Mouse (Mus musculus): ENCODE data around the gene Prss41.
"Not testable (repeated sequence)": the region's sequence is repeated elsewhere in the genome, so short reads cannot be mapped to it uniquely, and the experiment has no call there.

Gene Prss41

GRCm38 (mm10) chr17:23843812-23844273 lies at the start of gene Prss41, which contains the start of gene Prss32:
TSS of gene Prss41 (minus strand) at chr17:23844172.
TSS of gene Prss32 (plus strand) at chr17:23843855.
- DNase-seq: peak; percentile 61

GRCm38 (mm10) chr17:23880576-23880975 lies 36.6 kb upstream of the Prss41 start, which contains the start of the genes Dcpp1 and Dcpp2:
TSS of gene Dcpp1 (plus strand) at chr17:23880876.
TSS of gene Dcpp2 (plus strand) at chr17:23880880.
- not testable (repeated sequence) for DNase-seq

GRCm38 (mm10) chr17:23877166-23877565 lies 33.2 kb upstream of the Prss41 start:
- no peak for DNase-seq

- no peak for DNase-seq
Observed at GRCm38 (mm10) chr17:23876741-23877140, 32.8 kb upstream of the Prss41 start.

- no peak for DNase-seq
Observed at GRCm38 (mm10) chr17:23873884-23874856, 30.2 kb upstream of the Prss41 start.

- DNase-seq: no peak
Observed at GRCm38 (mm10) chr17:23868513-23868912, 24.5 kb upstream of the Prss41 start.

- DNase-seq: no peak
Observed at GRCm38 (mm10) chr17:23867756-23868155, 23.8 kb upstream of the Prss41 start, which contains the start of gene Prss21. TSS of gene Prss21 (plus strand) at chr17:23868056.

- DNase-seq: no peak
Observed at GRCm38 (mm10) chr17:23862926-23863325, 19.0 kb upstream of the Prss41 start.

GRCm38 (mm10) chr17:23857913-23858312 lies 13.9 kb upstream of the Prss41 start:
- no peak for DNase-seq

- no peak for DNase-seq
Observed at GRCm38 (mm10) chr17:23857193-23857592, 13.2 kb upstream of the Prss41 start.

- no peak for DNase-seq
Observed at GRCm38 (mm10) chr17:23854229-23854765, 10.3 kb upstream of the Prss41 start.

- DNase-seq: peak; percentile 60 to 65
Observed at GRCm38 (mm10) chr17:23853292-23853691, 9.3 kb upstream of the Prss41 start.

- peak; percentile 44 to 61 for DNase-seq
Observed at GRCm38 (mm10) chr17:23850853-23851749, 7.1 kb upstream of the Prss41 start.

- no peak for DNase-seq
Observed at GRCm38 (mm10) chr17:23850028-23850427, 6.1 kb upstream of the Prss41 start.

- no peak for DNase-seq
Observed at GRCm38 (mm10) chr17:23843141-23843811, 696 bp downstream of the Prss41 start.

GRCm38 (mm10) chr17:23841145-23841544 lies 2.8 kb downstream of the Prss41 start:
- peak; percentile 41 to 60 for DNase-seq

- DNase-seq: no peak
Observed at GRCm38 (mm10) chr17:23836006-23836575, 7.9 kb downstream of the Prss41 start, which contains the start of gene Prss33. TSS of gene Prss33 (minus strand) at chr17:23836056.

- no peak for DNase-seq
Observed at GRCm38 (mm10) chr17:23831201-23831600, 12.8 kb downstream of the Prss41 start.

- DNase-seq: peak; percentile 82 to 87
Observed at GRCm38 (mm10) chr17:23829064-23829619, 14.8 kb downstream of the Prss41 start, which contains the start of gene Elob. TSS of gene Elob (minus strand) at chr17:23829136.

GRCm38 (mm10) chr17:23828271-23829001 lies 15.5 kb downstream of the Prss41 start:
- peak; percentile 71 to 77 for DNase-seq

Measured in thymus, postnatal 36 days (tissue).